Mouse (Mus musculus) stomach, embryonic 15.5 days (tissue): ENCODE results near the gene Fbxw17. TPM values are rescaled to one million over a fixed set of nuclear protein-coding genes. Genes with fewer than 3 reads are reported as not detected.
A peak's percentile ranks its signal among the peaks of the same experiment; 100 is the strongest.

Experiments used
- ATAC-seq: fragments of 200-750 bp; cut with Nextera tagmentation; 2 replicates; pipeline ENCODE4 v1.8.0; 2017; ENCODE audit warnings: low read depth, moderate number of reproducible peaks, moderate TSS enrichment; ENCODE audit not compliant: insufficient read depth, low FRiP score
- H3K27ac ChIP-seq: fragments of 300-500 bp; sonication (generic); 2 replicates; pipeline ENCODE4 v1.5.1; 2015; ENCODE audit warnings: mild to moderate bottlenecking, inconsistent platforms
- H3K27me3 ChIP-seq: fragments of 300-500 bp; sonication (generic); replicated peaks from 2 replicates; pipeline ENCODE4 v1.6.1; 2015; ENCODE audit warnings: inconsistent platforms
- H3K36me3 ChIP-seq: fragments of 300-500 bp; sonication (generic); 2 replicates; pipeline ENCODE4 v1.6.1; 2015; ENCODE audit warnings: inconsistent platforms
- H3K4me1 ChIP-seq: fragments of 300-500 bp; sonication (generic); 2 replicates; pipeline ENCODE4 v1.6.1; 2015; ENCODE audit warnings: inconsistent platforms
- H3K4me2 ChIP-seq: fragments of 300-500 bp; sonication (generic); 2 replicates; pipeline ENCODE4 v1.6.1; 2015; ENCODE audit warnings: mild to moderate bottlenecking, inconsistent platforms
- H3K4me3 ChIP-seq: fragments of 300-500 bp; sonication (generic); replicated peaks from 2 replicates; pipeline ENCODE4 v1.5.1; 2015; ENCODE audit warnings: inconsistent platforms
- H3K9ac ChIP-seq: fragments of 300-500 bp; sonication (generic); 2 replicates; pipeline ENCODE4 v1.6.1; 2015; ENCODE audit warnings: inconsistent platforms
- H3K9me3 ChIP-seq: fragments of 300-500 bp; sonication (generic); 2 replicates; pipeline ENCODE4 v1.6.1; 2016; ENCODE audit warnings: inconsistent platforms
- WGBS: fragments of 180-500 bp; shearing (Covaris S2); methylation state at CpG from one replicate; pipeline ENCODE4 v1.1.7; 2015; 5-methylcytosine and 5-hydroxymethylcytosine counted together
- polyA plus RNA-seq: library from polyadenylated mRNA; unstranded; fragments of >200 nt; fragmentation: Nextera tagmentation; extraction: Ambion mirVana; gene quantifications from 2 replicates; pipeline ENCODE4 v1.2.1, GENCODE M21; 2015

Fbxw17 gene
- polyA plus RNA-seq, 1 experiment from 2014 or later, result 22.0 TPM

DNA sequence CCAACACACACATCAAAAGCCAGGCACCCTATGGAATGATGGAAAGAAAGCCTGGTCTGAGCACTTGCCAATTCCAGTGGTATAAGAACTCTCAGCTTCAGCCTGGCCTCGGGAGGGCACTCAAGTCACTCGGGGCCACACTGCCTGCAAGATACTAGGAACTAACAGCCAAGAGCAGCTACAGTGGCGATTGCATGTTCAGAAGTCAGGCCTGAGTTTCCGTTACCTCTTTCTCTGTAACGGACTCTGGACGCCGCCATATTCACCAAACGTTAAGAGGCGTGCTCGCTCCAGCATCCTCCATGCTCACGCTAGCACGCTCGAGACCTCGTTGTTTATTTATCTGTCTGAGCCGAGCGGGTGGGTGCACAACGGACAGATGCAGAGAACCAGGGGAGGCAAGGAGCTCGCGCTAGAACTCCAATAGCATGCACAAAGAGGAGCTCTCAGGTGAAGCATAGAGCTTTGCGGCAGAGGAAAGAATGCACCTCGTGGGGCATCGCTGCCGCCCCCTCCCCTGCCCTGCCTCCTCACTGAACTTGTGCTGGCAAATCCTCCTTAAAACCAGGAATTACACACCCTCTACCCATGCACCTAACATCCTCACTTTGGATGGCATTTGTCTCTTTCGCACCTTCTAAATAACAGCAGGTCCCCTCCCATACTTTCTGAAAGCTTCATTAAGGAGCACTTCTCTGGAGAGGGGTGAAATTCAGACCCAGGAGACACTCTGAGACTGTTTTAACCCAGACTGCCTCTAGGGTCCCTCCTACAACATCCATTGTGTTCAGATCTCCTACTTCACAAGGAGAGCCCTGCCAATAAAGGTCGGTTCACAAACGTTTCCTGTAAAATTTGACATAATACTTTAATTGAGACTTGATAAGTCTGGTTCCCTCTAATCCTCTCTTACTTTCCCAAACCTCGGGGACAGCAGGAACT lies 47.2 kb downstream of the Fbxw17 start:
- Histone ChIP-seq H3K27ac (no peak overlapping the region), H3K27me3 (no peaks in the 10 kb centered on the region), H3K4me1 (no peaks in the 10 kb centered on the region), H3K9me3 (no peaks in the 10 kb centered on the region), H3K36me3 (no peaks in the 10 kb centered on the region), H3K4me2 (peak overlapping the region; percentile 42), H3K9ac (no peak overlapping the region), H3K4me3 (peak overlapping the region; percentile 19)
- 27% methylated on average over 27 of the region's 27 CpGs for WGBS
- ATAC-seq, result no peak

DNA sequence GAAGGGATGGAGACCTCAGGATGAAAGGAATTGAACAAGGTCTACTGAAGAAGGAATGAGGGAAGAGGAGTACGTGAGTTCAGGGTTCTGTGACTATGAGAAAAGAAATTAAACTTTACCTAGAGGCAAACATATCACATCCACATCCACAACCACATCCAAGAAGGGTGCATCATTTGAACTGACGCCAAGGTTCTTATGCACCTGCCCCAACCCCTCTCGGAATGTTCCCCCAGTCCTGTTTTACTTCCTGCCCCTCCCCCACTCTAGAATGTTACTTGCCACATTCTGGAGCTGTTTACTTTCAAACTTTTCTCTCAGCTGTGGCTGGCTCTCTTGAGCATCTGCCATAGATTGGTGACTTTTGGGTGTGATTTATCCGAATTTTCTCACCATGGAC lies 49.3 kb downstream of the Fbxw17 start, which contains the start of gene Nutm2:
TSS of gene Nutm2 (plus strand) at position 301 of the 400 bp plus-strand sequence.
- H3K9ac ChIP-seq, result no peak within 1 kb of the TSS
- no peaks in the 10 kb centered on the region for H3K27me3 ChIP-seq
- no peak for ATAC-seq
- no peaks in the 10 kb centered on the region for H3K4me1 ChIP-seq
- WGBS, result 71% methylated on average over 4 of the region's 4 CpGs
- no peak within 1 kb of the TSS for H3K4me3 ChIP-seq
- H3K9me3 ChIP-seq, result no peaks in the 10 kb centered on the region
- no peaks in the 10 kb centered on the region for H3K36me3 ChIP-seq
- no peak within 1 kb of the TSS for H3K27ac ChIP-seq
- H3K4me2 ChIP-seq, result no peak within 1 kb of the TSS

Other genes with a start within 250 kb of the Fbxw17 start
- gene Gm906, start 167.6 kb upstream of the Fbxw17 start, polyA plus RNA-seq, result not detected in 2 replicates
- gene Gm47429, start 26.0 kb downstream of the Fbxw17 start, polyA plus RNA-seq, result not detected in 2 replicates
- not detected in 2 replicates for gene Nutm2, start 49.4 kb downstream of the Fbxw17 start, polyA plus RNA-seq
- gene Gm904, start 225.4 kb downstream of the Fbxw17 start, polyA plus RNA-seq, result not detected in 2 replicates